Mouse (Mus musculus) neutrophil, adult 65 days (primary cell): ENCODE data around the gene Itgb7. TPM values are rescaled to one million over a fixed set of nuclear protein-coding genes. Genes with fewer than 3 reads are reported as not detected.

Experiments used
- total RNA-seq: library from RNA; stranded (reverse); gene quantifications from 2 replicates; pipeline ENCODE4 v1.2.4, GENCODE M21; 2023

The Itgb7 gene
- 198 and 201 TPM in 2 replicates for total RNA-seq

DNA sequence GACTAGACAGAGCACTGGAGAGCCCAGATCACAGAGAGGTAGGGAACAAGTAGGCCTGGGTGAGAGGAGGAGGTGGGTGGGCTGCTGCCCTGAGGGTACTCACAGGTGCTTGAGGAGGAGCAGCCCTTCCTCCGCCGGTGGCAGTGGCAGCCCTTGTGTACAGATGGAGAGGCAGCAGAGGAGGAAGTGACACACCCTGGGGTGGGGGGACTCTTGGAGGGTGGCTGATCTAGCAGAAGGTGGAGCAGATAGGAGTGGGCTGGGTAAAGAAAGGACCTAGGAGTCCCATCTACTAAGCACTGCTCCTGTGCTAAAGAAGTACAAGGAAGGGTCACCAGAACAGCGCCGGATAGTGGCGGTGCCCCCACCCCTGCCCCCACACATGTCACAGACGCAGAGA is at the start of gene Itgb7:
Gene Itgb7 (minus strand): TSS at position 197 of the 400 bp plus-strand sequence.

DNA sequence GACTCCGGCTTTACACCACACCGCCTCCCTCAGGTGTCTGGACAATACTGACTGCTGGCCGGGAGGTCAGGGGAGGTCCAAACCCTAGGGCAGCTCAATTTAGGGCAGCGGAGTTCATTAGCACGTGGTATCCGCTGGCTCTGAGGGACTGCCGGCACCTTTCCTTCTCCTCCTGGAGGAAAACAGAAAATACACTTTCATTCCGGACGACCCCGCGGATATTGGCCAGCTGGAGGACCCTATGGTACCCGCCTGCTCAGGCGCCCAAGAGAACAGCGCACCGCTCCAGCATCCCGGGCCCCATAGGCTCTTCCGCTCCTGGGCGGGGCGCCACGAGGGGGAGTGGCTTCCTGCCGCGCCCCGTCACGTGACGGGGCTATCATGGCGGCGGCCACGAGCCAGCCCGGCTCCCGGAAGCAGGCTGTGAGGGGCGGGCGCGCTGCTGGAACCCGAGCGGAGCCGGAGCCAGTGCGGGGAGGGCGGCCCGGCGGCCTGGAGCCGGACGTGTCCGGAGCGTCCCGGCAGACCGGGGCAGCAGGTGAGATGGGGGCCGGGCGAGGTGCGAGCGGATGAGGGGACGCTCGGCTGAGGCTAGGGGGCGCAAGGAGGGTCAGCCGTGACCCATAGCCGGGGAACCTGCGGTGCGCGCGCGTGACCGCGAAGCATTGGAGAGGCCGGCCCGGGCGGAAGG is 47.5 kb upstream of the Itgb7 start, which contains the start of gene Mfsd5:
Gene Mfsd5 (plus strand): TSS at position 363 of the 691 bp plus-strand sequence.

DNA sequence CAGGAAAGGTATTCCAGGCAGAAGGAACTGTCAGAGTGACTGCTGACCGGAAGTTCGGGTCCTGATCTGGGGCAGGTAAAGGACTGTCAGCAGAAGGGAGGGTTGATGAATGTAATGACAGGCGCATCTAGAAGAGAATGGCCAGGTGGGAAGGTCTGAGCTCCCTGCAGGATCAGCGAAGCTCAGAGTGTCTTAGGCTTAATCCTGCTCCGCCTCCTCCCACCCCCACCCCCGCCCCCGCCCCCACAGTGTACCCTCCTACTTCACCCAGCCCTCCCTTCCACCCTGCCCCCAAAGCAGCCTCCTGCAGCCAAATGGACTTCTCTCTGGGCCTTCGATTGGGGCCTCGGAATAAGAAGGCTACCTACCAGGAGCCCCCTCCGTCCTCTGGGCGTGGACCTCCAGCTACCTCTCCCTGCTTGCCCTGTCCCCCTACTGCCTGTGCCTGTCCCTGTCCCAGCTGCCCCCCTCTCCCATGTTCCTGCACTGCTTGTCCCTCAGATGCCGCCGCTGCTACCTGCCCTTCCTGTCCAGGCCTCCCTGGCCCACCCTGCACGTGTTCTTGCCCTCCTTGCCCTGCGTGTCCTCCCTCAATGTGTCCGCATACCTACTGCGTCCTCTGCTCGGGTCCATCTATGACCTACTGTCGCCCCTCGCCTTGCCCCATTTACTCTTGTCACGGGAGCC is 38.7 kb upstream of the Itgb7 start, which contains the start of gene Gm9918:
Gene Gm9918 (plus strand): TSS at position 290 of the 687 bp plus-strand sequence.

DNA sequence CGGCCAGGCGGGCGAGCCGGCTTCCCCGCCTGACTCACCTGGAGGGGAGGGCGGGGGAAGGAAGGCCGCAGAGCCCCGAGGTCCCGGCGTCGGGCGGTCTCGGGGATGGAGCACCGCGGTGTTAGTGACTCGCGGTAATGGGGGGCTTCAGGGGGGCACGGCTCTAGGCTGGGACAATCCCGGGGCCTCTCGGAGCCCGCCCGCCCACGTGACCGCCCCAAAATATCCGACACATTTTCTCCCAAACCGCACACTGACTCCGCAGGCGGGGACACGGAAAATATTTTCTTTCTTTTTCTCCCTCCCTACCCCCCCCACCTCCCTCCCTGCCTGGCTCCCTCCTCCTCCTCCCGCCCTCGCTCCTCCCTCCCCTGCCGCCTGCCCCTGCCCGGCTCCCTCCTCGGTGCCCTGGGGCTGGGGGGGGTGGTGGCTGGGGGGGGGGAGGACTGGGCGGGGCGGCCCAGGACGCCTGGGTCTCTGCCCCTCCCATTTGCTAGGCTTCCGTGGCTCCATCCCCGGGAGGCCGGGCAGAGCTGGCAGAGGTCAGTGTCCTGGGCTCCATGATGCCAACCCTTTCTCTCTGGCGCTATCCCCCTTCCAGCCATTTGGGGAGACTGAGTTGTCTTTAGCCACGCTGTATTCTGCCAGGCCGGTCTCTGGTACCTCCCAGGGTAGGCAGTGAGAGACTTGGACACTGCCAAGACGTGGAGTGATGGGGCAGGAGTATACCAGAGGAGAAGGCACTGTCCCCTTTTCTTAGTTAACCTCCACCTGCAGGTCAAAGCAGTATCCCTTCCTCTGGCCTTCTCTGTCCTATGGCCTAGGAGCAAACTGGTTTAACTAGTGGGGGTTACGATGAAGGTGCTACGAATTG is 25.7 kb upstream of the Itgb7 start, which contains the start of gene Rarg:
Gene Rarg (minus strand): TSS at position 316 of the 874 bp plus-strand sequence.

DNA sequence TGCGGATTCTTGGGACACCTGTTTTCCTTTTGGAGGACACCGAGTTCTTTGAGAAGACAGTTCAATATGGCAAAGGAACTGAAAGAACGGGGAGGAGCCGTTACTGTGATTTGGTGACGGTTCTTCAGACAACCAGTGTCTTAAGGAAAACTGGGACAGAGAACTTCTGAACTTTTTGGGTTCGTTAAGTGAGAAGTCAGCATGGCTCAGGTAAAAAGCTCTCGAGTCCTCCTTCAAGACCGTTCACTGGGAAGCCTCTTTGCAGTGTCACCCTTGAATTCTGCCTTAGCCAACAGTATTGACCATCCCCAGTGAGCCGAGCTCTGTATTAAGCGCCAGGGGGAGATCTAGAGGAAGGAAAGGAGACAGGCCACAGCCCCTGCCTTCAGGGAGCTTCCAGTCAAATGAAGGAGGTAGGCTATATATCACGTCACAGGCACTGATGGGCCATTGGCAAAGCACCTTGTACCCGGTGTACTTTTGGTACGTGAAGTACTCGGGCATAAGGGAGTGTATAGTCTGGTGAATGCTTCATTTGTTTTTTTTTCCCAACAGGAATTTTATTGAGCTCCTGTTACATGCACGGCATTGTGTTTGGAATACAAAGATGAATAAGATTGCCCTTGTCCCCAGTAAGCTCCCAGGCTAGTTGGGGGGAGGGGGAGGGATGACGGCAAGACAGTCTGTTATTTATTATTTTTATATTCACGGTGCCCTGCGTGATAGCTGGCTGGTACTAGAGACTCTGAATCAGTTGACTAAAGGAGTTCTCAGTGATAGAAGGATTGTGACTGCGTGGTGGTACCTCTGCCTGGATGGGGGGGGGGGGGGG is 26.9 kb downstream of the Itgb7 start, which contains the start of gene Csad:
Gene Csad (minus strand): TSS at position 51 of the 832 bp plus-strand sequence.

DNA sequence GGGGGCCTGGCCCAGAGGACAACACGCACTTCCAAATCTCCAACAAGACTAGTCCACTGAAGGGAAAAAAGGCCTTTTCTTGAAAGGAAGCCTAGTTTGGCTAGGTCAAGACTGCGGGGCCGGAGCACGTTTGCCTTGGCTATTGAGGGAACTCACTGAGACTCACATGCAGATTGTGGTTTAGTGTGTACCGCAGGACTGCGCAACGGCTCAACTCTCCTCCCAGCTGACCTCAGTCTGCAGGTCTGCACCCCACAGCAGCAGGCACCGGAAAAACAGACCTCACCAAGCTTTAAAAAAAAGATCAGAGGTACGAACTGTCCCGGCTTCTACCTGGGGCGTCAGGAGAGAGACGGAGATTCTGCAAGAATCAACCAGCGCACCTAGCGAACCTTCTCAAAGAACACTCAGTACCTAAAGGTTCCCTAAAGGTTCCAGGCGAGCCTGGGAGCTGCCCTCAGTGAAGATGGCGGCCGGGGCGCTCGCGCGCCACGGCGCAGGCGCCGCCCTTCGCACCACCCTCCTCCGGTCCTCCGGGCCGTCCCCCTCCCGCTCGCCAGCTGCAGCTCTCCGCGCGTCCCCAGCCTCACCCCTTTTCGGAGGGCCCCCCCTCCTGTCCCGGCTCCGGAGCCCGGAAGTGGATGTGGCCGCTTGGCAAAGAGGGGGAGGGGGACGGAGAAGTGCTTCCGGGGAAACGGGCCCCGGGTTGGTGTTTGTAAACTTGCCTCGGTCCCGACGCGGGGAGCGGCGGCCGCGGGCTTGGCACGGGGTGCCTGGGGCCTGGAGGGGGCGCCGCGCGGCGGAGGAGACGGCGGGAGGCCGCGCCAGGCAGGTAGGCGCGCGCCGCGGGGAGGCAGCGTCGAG is 28.5 kb downstream of the Itgb7 start, which contains the start of gene Zfp740:
Gene Zfp740 (plus strand): TSS at position 279 of the 864 bp plus-strand sequence.

Other genes starting within 250 kb of the Itgb7 start
- gene Krt8, start 227.5 kb downstream of the Itgb7 start, total RNA-seq, result not detected in 2 replicates
- gene Krt18, start 203.8 kb downstream of the Itgb7 start, total RNA-seq, result 0.27 and 0.54 TPM in 2 replicates
- gene Eif4b, start 158.2 kb downstream of the Itgb7 start, total RNA-seq, result 102 and 140 TPM in 2 replicates
- gene Tns2, start 131.5 kb downstream of the Itgb7 start, total RNA-seq, result 0.98 and 4.1 TPM in 2 replicates
- gene Spryd3, start 95.7 kb downstream of the Itgb7 start, total RNA-seq, result 30.6 and 44.9 TPM in 2 replicates
- 0.48 TPM in 1 of 2 replicates, not detected in the other for gene Igfbp6, start 87.6 kb downstream of the Itgb7 start, total RNA-seq
- 2.3 and 2.9 TPM in 2 replicates for gene Soat2, start 81.4 kb downstream of the Itgb7 start, total RNA-seq
- 75.2 and 102 TPM in 2 replicates for gene Zfp740, start 28.7 kb downstream of the Itgb7 start, total RNA-seq
- gene Csad, start 27.2 kb downstream of the Itgb7 start, total RNA-seq, result 21.5 and 30.3 TPM in 2 replicates
- gene Rarg, start 25.6 kb upstream of the Itgb7 start, total RNA-seq, result 32.5 and 34.1 TPM in 2 replicates
- gene Gm9918, start 38.6 kb upstream of the Itgb7 start, total RNA-seq, result not detected in 2 replicates
- gene Mfsd5, start 47.5 kb upstream of the Itgb7 start, total RNA-seq, result 31.4 and 34.2 TPM in 2 replicates
- gene Espl1, start 64.3 kb upstream of the Itgb7 start, total RNA-seq, result 31.1 and 43.9 TPM in 2 replicates
- 259 and 280 TPM in 2 replicates for gene Pfdn5, start 94.2 kb upstream of the Itgb7 start, total RNA-seq
- gene Myg1, start 99.8 kb upstream of the Itgb7 start, total RNA-seq, result 31.4 and 36.0 TPM in 2 replicates
- gene Aaas, start 118.8 kb upstream of the Itgb7 start, total RNA-seq, result 16.5 and 25.4 TPM in 2 replicates
- gene Sp7, start 135.2 kb upstream of the Itgb7 start, total RNA-seq, result 0.27 TPM in 1 of 2 replicates, not detected in the other
- gene Sp1, start 174.2 kb upstream of the Itgb7 start, total RNA-seq, result 125 and 138 TPM in 2 replicates
- 0.48 TPM in 1 of 2 replicates, not detected in the other for gene Amhr2, start 213.4 kb upstream of the Itgb7 start, total RNA-seq
- 422 and 441 TPM in 2 replicates for gene Prr13, start 227.1 kb upstream of the Itgb7 start, total RNA-seq
- gene Pcbp2, start 238.6 kb upstream of the Itgb7 start, total RNA-seq, result 501 and 530 TPM in 2 replicates